Mouse (Mus musculus) large intestine, adult 2 months (tissue): ENCODE measurements around the gene Tcl1. TPM values are rescaled to one million over a fixed set of nuclear protein-coding genes. Genes with fewer than 3 reads are reported as not detected.
"Not testable (repeated sequence)": the region's sequence is repeated elsewhere in the genome, so short reads cannot be mapped to it uniquely, and the experiment has no call there.

Experiments used
- DNase-seq: peaks from one replicate; pipeline ENCODE4 v3.0.0-alpha.2; 2012; ENCODE audit warnings: low read depth, low spot score
- WGBS: fragments of 180-500 bp; shearing (Covaris S2); methylation state at CpG from one replicate; pipeline ENCODE4 v1.1.7; 2018; 5-methylcytosine and 5-hydroxymethylcytosine counted together
- polyA plus RNA-seq: library from polyadenylated mRNA; depleted of rRNA; stranded (reverse); fragments of >200 nt; gene quantifications from 2 replicates; pipeline ENCODE4 v1.2.3, GENCODE M21; 2012; rRNA removed

Tcl1 gene
- polyA plus RNA-seq, 1 experiment: not detected

DNA sequence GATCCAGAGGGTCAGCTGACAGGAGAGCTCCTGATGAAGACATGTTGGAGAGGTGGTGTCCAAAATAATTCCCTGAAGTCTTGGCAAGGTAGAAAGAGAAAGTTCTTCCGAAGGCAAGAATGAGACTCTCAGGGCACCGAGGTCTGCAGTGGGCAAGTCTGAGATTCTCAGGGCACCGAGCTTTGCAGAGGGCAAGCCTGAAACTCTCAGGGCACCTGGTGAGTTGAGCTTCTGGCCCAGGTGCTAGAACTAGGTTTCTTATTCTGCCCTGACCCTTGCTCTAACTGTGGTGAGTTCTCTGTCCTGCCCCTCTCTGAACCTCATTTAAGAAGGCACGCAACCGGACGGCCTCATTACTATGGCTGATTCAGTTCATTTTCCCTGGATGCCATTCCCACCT lies 31.9 kb downstream of the Tcl1 start, which contains the start of gene Tcl1b3:
TSS of gene Tcl1b3 (plus strand) at position 301 of the 400 bp plus-strand sequence.
- not testable (repeated sequence) for DNase-seq
- 92% methylated on average over 6 of the region's 6 CpGs for WGBS

DNA sequence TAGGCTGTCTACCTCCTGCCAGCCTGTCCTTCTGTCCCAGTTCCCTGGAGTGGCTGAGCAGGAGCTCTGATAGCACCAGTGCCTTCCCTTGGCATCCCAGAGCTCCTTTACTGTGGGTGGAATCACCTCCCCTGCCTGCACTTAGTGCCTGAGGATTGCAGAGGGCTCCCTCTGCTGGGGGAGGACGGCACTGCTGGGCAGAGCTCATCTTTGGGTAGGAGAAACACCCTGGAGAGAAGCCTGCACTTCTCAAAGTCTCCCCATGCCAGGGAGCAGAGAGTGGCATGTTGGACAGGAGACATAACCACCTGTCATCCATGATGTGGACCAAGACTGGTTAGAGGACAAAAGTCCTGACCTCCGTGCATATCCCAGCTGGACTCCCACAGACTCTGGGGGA lies 33.6 kb downstream of the Tcl1 start:
- DNase-seq: not testable (repeated sequence)
- WGBS: 34% methylated on average over 2 of the region's 2 CpGs

GRCm38 (mm10) chr12:105181040-105181644 lies 41.5 kb downstream of the Tcl1 start:
- 52% methylated on average over 4 of the region's 4 CpGs for WGBS
- not testable (repeated sequence) for DNase-seq

DNA sequence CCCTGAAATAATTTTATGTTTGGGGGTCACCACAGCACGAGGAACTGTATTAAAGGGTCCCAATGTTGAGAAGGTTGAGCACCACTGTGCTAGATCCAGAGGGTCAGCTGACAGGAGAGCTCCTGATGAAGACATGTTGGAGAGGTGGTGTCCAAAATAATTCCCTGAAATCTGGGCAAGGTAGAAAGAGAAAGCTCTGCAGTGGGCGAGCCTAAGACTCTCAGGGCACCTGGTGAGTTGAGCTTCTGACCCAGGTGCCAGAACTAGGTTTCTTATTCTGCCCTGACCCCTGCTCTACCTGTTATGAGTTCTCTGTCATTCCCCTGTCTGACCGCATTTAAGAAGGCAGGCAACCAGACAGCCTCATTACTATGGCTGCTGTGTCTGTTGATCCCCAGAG lies 46.5 kb downstream of the Tcl1 start, which contains the start of gene Tcl1b5:
TSS of gene Tcl1b5 (plus strand) at position 301 of the 400 bp plus-strand sequence.
- DNase-seq: not testable (repeated sequence)
- 45% methylated on average over 3 of the region's 3 CpGs for WGBS

DNA sequence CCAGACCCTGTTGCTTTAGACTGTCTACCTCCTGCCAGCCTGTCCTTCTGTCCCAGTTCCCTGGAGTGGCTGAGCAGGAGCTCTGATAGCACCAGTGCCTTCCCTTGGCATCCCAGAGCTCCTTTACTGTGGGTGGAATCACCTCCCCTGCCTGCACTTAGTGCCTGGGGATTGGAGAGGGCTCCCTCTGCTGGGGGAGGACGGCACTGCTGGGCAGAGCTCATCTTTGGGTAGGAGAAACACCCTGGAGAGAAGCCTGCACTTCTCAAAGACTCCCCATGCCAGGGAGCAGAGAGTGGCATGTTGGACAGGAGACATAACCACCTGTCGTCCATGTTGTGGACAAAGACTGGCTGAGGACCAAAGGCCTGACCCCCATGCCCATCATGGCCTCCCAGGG lies 48.3 kb downstream of the Tcl1 start:
- 18% methylated on average over 2 of the region's 2 CpGs for WGBS
- not testable (repeated sequence) for DNase-seq

DNA sequence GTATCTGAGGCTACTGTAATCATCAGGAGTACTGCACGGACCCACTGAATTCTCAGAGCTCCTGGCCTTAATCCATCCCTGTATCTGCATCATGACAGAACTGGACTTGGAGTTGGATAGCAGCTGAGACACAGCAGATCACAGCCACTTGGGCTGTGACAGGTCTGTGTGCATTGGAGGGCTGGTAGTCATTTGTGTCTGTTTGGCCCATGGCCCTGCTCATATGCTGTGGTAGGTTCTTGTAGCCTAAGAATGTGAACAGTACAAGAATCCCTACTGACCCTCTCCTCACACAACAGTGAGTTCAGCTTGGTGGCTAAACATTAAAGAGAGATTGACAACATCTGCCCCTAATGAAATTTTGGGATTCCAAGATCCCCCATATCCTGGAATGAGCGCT lies 49.2 kb downstream of the Tcl1 start:
- no peak for DNase-seq
- WGBS: 78% methylated on average over 2 of the region's 2 CpGs

Other genes with a start within 250 kb of the Tcl1 start
- 0.73 and 1.5 TPM in 2 replicates for gene Syne3, start 213.0 kb downstream of the Tcl1 start, polyA plus RNA-seq
- 61.0 and 62.2 TPM in 2 replicates for gene Glrx5, start 190.1 kb downstream of the Tcl1 start, polyA plus RNA-seq
- not detected in 2 replicates for gene Tcl1b2, start 76.8 kb downstream of the Tcl1 start, polyA plus RNA-seq
- not detected in 2 replicates for gene Tcl1b1, start 63.1 kb downstream of the Tcl1 start, polyA plus RNA-seq
- gene Tcl1b5, start 46.4 kb downstream of the Tcl1 start, polyA plus RNA-seq: not detected in 2 replicates
- gene Tcl1b3, start 31.8 kb downstream of the Tcl1 start, polyA plus RNA-seq: not detected in 2 replicates
- gene Tcl1b4, start 20.8 kb downstream of the Tcl1 start, polyA plus RNA-seq: not detected in 2 replicates
- gene Tunar, start 111.1 kb upstream of the Tcl1 start, polyA plus RNA-seq: 0.02 TPM in 1 of 2 replicates, not detected in the other
- 1.2 TPM in 2 replicates for gene D430019H16Rik, start 231.1 kb upstream of the Tcl1 start, polyA plus RNA-seq